Mouse (Mus musculus): ENCODE results near the gene Kmt2c.
A peak's percentile ranks its signal among the peaks of the same experiment; 100 is the strongest.
"Not testable (repeated sequence)": the region's sequence is repeated elsewhere in the genome, so short reads cannot be mapped to it uniquely, and the experiment has no call there.

Gene Kmt2c

DNA sequence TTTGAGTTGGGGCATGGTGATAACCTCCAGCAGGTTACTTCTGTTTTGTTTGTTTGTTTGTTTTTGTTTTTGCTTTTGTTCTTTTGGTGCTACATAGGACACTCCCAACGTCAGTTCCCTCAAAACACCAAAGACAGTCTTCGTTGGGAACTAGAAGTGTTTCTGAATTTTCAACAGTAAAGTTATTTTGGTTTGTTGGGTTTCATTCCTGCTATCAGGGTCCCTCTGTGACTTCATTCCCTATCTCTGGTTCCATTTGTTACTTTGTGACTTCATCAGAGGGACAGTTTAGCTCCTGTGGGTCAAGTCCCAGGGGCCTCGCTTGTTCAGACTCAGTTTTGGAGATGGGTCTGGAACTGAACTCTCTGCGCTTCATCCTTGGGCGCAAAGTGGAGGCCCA lies 17.2 kb upstream of the Kmt2c start, which contains the start of gene Cct8l1:
Cct8l1 (plus strand) TSS at position 301 of the 400 bp plus-strand sequence.
- no peak for DNase-seq (ENCODE audit: low spot score)

- no peak for DNase-seq (ENCODE audit: low spot score)
Observed at GRCm38 (mm10) chr5:25506041-25506440, 7.5 kb upstream of the Kmt2c start.

DNA sequence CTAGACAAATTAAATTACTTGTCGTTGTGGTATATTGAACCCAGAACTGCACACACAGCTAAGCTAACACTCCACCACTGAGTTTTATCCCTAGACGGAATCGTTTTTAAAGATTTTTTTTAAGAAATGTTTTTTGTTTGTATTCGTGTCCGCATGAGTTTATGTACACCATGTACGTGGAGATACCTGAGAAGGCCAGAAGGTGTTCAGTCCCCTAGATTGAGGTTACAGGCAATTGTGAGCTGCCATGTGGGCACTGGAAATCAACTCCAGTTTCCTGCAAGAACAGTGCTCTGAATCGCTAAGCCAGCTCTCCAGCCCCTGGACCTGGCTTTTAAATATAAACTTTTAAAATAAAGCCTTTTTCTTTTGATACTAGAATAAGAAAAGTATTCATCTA lies 2.1 kb upstream of the Kmt2c start:
- no peak for DNase-seq (ENCODE audit: low spot score)

DNA sequence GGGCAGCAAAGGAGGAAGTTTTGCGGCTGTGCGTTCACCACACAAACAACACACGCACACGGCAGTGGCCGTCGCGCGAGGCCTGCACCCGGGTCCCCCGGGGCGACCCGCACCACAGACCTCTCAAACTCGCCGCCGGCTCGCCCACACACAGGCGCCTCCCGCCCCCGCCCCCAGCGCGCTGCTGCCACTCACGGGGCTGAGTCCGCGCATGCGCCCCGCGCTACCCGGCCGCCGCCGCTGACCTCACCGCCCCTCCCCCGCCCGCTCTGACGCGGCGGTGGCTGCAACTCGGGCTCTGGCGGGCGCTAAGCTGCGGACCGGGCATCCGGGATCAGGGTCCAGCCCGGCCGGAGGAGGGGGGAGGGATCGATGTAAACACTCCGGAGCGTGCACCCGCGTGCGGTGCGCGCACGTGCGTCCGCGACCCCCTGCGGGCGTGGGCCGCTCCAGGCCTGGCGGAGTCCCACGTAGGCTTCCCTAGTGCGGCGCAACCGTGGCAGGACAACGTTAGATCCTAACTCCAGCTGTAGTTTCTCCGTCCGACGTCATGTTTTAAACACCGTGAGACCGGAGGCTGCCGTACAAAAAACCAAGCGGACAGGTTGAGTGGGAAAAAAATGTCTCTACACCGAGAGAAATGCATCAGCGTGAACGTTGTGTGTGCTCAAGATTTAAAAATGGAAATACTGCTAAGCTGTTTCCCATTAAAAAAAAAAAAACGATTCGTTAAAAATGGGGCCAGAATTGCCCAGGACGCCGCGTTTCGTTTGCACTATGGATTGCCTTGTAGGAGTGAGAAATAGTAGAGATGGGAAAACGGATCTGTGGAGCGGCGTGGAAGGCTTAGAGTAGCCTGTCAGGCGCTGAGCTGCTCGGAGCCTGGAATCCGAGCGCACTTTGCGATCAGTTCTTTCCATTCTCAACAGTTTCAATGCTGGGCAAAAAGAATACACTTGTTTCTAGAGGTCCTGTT lies 1.1 kb upstream of the Kmt2c start:
- peak; percentile 94 for DNase-seq (ENCODE audit: low spot score)

DNA sequence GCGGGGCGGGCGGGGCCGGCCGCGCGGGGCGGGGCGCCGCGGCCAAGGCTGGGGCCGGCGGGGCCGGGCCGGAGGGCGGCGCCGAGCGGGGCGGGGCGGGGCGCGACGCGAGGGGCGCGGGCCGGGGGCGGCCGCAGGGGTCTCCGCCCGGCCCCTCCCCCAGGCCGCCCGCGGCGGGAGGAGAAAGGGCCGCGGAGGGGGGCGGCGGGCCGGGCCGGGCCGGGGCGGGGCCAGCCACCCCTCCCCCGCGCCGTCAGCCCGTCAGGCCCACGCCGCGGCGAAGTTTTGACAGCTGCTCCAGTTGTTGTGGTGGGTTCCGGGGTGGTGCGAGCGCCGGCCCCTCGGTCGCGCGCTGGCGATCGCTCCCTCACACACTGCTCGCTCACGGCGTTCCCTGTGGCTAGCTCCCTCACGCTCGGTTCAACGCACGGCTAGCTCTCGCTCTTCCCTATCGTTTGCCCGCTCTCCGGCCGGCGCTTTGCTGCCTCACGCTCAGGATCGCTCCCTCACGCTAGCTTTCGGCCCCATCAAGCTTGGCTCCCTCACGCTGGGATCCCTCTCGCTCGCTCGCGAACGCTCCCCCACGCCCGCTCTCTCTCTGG lies 339 bp upstream of the Kmt2c start:
- DNase-seq (ENCODE audit: low spot score) = no peak

DNA sequence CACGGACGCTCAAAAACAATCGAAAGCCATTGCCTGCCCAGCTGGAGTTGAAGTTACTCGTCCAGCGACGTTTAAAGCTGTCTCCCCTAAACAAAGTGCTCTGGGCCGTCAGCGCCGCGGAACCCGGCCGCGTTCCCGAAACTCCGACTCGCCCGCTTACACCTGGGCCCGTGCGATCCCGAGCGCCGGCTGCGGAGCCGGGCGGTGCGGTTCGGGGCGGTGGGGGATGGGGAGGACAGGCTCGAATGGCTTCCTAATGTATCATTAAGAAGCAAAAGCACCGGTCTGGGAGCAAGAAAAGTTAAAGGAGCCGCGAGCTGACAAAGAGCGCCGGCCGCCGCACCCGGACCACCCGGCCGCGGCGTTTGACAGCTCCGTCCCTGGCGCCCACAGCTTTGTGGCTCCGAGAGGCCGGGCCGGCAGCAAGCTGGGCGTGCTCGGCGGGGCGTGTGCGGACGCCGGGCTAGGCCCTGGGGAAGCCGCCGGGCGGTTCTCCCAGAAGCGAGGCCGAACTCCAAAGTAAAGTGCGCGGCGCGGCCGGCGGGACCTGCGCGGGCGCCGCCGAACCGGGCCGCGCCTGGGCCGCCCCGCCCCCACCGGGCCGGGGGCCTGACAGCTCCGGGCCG lies 750 bp downstream of the Kmt2c start:
- peak; percentile 63 for DNase-seq (ENCODE audit: low spot score)

DNA sequence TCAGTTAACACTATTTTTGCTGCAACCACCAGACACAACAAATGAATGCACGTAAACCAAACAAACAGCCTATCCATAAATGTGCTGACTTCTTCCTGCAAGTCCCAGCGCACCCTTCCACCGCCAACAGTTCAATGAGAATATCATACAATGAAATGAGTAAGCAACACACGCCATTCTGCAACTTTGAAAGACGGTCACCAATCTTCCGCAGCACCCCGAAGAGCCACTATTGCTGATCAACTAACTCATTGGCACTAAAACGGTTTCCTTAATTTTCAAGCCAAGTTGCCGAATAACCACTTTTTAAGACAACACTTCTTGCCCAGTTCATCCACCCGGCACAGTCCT lies 1.2 kb downstream of the Kmt2c start:
- DNase-seq (ENCODE audit: low spot score) = no peak

GRCm38 (mm10) chr5:25496652-25497051 lies 1.9 kb downstream of the Kmt2c start:
- no peak for DNase-seq (ENCODE audit: low spot score)

GRCm38 (mm10) chr5:25478863-25479262 lies 19.7 kb downstream of the Kmt2c start:
- no peak for DNase-seq (ENCODE audit: low spot score)

- no peak for DNase-seq (ENCODE audit: low spot score)
Observed at GRCm38 (mm10) chr5:25475789-25476188, 22.8 kb downstream of the Kmt2c start.

DNA sequence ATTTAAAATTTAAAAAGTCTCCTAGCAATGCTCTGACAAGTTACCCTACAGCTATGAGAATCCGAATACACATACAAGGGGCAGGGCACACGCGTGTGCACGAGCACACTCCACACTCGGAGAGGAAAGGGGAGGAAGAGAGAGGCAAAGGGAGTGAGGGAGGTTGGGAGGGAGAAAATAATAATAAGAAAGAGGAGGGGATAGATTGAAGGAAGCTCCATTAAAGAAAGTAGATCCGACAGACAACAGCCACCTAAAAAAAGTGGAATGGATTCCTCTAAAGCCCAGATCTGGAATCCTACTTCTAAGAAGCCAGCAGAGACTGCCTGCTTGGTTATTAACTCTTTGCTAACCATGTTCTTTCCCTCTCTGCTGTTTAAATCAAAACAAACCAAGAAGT lies 26.5 kb downstream of the Kmt2c start:
- no peak for DNase-seq (ENCODE audit: low spot score)

GRCm38 (mm10) chr5:25461956-25462355 lies 36.6 kb downstream of the Kmt2c start:
- no peak for DNase-seq (ENCODE audit: low spot score)

- DNase-seq (ENCODE audit: low spot score) = not testable (repeated sequence)
Observed at GRCm38 (mm10) chr5:25455432-25455831, 43.2 kb downstream of the Kmt2c start.

GRCm38 (mm10) chr5:25452691-25453090 lies 45.9 kb downstream of the Kmt2c start:
- DNase-seq (ENCODE audit: low spot score) = no peak

DNA sequence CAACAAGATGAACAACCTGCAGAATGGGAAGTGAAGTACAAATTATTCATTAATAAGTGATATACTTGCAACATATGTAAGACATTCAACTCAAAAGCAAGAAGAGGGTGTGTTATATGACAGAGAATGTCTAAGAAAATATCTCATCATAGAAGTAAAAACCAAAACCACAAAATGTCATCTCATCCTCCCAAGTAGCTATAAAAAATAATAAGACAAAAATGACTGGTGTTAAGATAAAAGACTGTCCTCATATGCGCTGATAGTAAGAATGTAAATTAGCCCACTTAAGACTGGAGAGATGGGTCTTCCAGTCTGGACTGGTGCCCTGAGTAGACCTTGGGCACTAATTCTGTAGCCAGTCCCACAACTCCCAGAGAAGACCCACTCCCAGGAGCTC lies 61.1 kb downstream of the Kmt2c start:
- DNase-seq (ENCODE audit: low spot score) = no peak

DNA sequence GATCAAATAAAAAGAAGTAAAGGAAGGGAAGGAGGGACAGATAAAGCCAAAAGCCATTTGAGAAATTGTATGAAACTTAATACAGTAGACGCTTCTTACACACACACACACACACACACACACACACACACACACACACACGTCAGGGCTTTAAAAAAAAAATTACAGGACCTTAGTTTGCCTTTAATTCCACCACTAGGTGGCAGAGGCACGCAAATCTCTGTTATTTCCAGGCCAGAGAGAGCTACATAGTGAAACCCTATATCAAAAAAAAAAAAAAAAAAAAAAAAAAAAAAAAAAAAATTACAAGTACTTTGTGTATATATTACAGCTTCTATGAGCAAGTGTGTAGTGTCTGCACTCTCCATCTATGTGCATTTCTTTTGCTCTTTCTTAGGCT lies 62.5 kb downstream of the Kmt2c start:
- DNase-seq (ENCODE audit: low spot score) = peak; percentile 11

GRCm38 (mm10) chr5:25422576-25422975 lies 76.0 kb downstream of the Kmt2c start:
- no peak for DNase-seq (ENCODE audit: low spot score)

DNA sequence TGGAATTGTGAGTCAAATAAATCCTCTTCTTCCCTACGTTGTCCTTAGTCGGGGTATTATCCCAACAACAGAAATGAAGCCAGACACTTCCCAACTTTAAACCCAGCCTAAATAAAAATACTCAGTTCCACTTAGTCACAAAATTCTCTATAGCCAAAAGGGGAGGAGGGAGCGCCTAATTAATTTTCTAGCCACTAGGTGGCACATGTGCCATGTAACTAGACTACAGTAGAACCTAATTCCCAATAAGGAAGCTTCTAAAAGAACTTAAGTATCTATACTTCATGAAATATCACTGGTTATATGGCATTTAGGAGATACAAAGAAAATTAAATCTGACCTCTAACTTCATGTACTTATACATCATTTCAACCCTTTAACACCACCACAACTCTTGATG lies 78.0 kb downstream of the Kmt2c start:
- peak; percentile 29 for DNase-seq (ENCODE audit: low spot score)

GRCm38 (mm10) chr5:25415382-25415781 lies 83.2 kb downstream of the Kmt2c start:
- DNase-seq (ENCODE audit: low spot score) = no peak

- DNase-seq (ENCODE audit: low spot score) = no peak
Observed at GRCm38 (mm10) chr5:25396727-25397126, 101.9 kb downstream of the Kmt2c start.

DNA sequence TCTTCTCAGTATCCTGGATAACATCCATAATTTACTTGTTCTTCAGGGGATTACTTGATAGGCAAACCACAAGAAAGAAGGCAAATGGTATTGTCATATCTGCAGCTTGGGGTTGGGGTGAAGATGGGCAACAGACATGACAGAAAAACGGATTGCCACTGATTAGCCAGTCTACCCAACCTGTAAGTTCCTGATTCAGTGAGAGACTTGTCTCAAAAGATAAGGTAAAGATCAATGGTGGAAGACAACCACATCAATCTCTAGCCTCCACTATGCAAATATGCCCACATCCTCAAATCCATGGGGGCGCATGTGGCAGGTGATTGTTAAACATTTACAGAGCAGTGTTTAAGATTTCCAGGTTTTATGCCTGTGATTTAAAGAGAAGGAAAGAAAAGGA lies 105.9 kb downstream of the Kmt2c start:
- no peak for DNase-seq (ENCODE audit: low spot score)

GRCm38 (mm10) chr5:25383581-25383980 lies 115.0 kb downstream of the Kmt2c start:
- DNase-seq (ENCODE audit: low spot score) = no peak

DNA sequence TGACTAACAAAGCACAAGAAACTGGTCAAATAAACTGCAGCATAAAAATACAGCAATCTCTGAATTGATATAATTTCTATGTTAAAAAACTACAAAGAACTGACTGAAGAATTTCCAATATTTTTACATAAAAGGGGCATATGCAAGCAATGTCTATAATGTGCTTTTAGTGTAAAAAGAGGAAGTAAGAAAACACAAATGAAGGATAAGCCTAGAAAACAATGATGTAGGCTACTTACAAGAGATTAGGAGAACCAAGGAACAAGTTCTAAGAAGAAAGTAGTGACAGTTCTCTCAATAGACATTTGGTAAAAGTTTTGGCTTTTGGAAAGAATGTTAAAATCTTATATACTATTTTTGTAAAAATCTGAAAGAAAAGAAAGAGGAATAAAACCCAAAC lies 119.4 kb downstream of the Kmt2c start:
- no peak for DNase-seq (ENCODE audit: low spot score)

Data from spleen, adult 12 weeks (tissue).